9 mouse cellular contexts compared by ENCODE assay signal in genomic region chr19:3853121-3853520, GRCm38 (mm10). TPM values are rescaled to one million over a fixed set of nuclear protein-coding genes. Genes with fewer than 3 reads are reported as not detected.
A peak's percentile ranks its signal among the peaks of the same experiment; 100 is the strongest.
DNase-seq lines count a peak whose midpoint lies in the region; ATAC-seq lines count a peak whose summit lies in the region.
"Had no signal": no experiment of that assay in that cellular context is flagged by ENCODE, and none has a peak within 500 bp of the region (broad histone marks: within the 10 kb centered on the region; RNA-seq: fewer than 3 reads in every experiment).

No protein-coding gene starts in this region.

- H3K9ac ChIP-seq in kidney, embryonic 16.5 days (replicated peaks; ENCODE audit: low read length) = no peak overlapping the region
- no peak overlapping the region for H3K9ac ChIP-seq in hindbrain, embryonic 16.5 days (ENCODE audit: low read depth, low read length)
- no peak overlapping the region for H3K9ac ChIP-seq in midbrain, embryonic 15.5 days

- peaks cover 42% of the 10 kb centered on the region for H3K4me1 ChIP-seq in kidney, embryonic 16.5 days (ENCODE audit: insufficient read depth, low read length)
- peaks cover 50% of the 10 kb centered on the region for H3K4me1 ChIP-seq in embryonic facial prominence, embryonic 10.5 days
- peaks cover 40% of the 10 kb centered on the region for H3K4me1 ChIP-seq in hindbrain, embryonic 16.5 days (ENCODE audit: control insufficient read depth, insufficient read depth, low read depth, low read length)
- peaks cover 47% of the 10 kb centered on the region for H3K4me1 ChIP-seq in midbrain, embryonic 15.5 days

- no peaks in the 10 kb centered on the region for H3K27me3 ChIP-seq in kidney, embryonic 16.5 days (ENCODE audit: insufficient read depth, low read length)
- H3K27me3 ChIP-seq in embryonic facial prominence, embryonic 10.5 days (replicated peaks; ENCODE audit: low read depth, poor library complexity, severe bottlenecking) = no peaks in the 10 kb centered on the region
- H3K27me3 ChIP-seq in hindbrain, embryonic 16.5 days (replicated peaks; ENCODE audit: control insufficient read depth, insufficient read depth, low read length) = no peaks in the 10 kb centered on the region
- H3K27me3 ChIP-seq in midbrain, embryonic 15.5 days (replicated peaks) = no peaks in the 10 kb centered on the region

- H3K36me3 ChIP-seq in kidney, embryonic 16.5 days (ENCODE audit: insufficient read depth, low read length) = no peaks in the 10 kb centered on the region
- peaks cover 13% of the 10 kb centered on the region for H3K36me3 ChIP-seq in embryonic facial prominence, embryonic 10.5 days (replicated peaks)
- no peaks in the 10 kb centered on the region for H3K36me3 ChIP-seq in hindbrain, embryonic 16.5 days (ENCODE audit: control insufficient read depth, insufficient read depth, low read length)
- H3K36me3 ChIP-seq in midbrain, embryonic 15.5 days (replicated peaks) = no peaks in the 10 kb centered on the region

- 83% methylated on average over 10 of the region's 10 CpGs for WGBS in kidney, embryonic 16.5 days
- 91% methylated on average over 10 of the region's 10 CpGs for WGBS in embryonic facial prominence, embryonic 10.5 days
- 91% methylated on average over 10 of the region's 10 CpGs for WGBS in hindbrain, embryonic 16.5 days
- 92% methylated on average over 10 of the region's 10 CpGs for WGBS in midbrain, embryonic 15.5 days

- no peak for ATAC-seq in kidney, embryonic 16.5 days (ENCODE audit: low FRiP score, low TSS enrichment)
- ATAC-seq in hindbrain, embryonic 16.5 days = no peak
- ATAC-seq in midbrain, embryonic 15.5 days (replicated peaks) = no peak
- no peak for ATAC-seq in inflammation-experienced regulatory T-cells, adult 6 months

- no peak for DNase-seq in kidney, postnatal 10 days
- DNase-seq in embryonic facial prominence, embryonic 10.5 days (ENCODE audit: low spot score) = no peak
- no peak for DNase-seq in right cerebral cortex, postnatal 14 days
- no peak for DNase-seq in adrenal gland, postnatal 10 days
- DNase-seq: gastrocnemius, postnatal 25 days had no signal

- no peak overlapping the region for H3K27ac ChIP-seq in kidney, embryonic 16.5 days (ENCODE audit: low read length)
- no peak overlapping the region for H3K27ac ChIP-seq in embryonic facial prominence, embryonic 10.5 days (replicated peaks)
- no peak overlapping the region for H3K27ac ChIP-seq in hindbrain, embryonic 16.5 days (ENCODE audit: low read depth, low read length)
- no peak overlapping the region for H3K27ac ChIP-seq in midbrain, embryonic 15.5 days

- H3K9me3 ChIP-seq in kidney, embryonic 16.5 days (ENCODE audit: low read length) = no peaks in the 10 kb centered on the region
- H3K9me3 ChIP-seq in embryonic facial prominence, embryonic 10.5 days = no peaks in the 10 kb centered on the region
- no peaks in the 10 kb centered on the region for H3K9me3 ChIP-seq in hindbrain, embryonic 16.5 days (ENCODE audit: control insufficient read depth, low read length)
- H3K9me3 ChIP-seq in midbrain, embryonic 15.5 days = no peaks in the 10 kb centered on the region

- peak overlapping the region; percentile 65 for H3K4me3 ChIP-seq in kidney, embryonic 16.5 days (ENCODE audit: low read length)
- peak overlapping the region; percentile 92 for H3K4me3 ChIP-seq in embryonic facial prominence, embryonic 10.5 days
- H3K4me3 ChIP-seq in hindbrain, embryonic 16.5 days (ENCODE audit: low read length) = peak overlapping the region; percentile 94
- peak overlapping the region; percentile 83 for H3K4me3 ChIP-seq in midbrain, embryonic 15.5 days

- H3K4me2 ChIP-seq in kidney, embryonic 16.5 days (replicated peaks; ENCODE audit: low read depth, low read length) = peak overlapping the region; percentile 79
- H3K4me2 ChIP-seq in hindbrain, embryonic 16.5 days (ENCODE audit: low read length) = peak overlapping the region; percentile 62
- peak overlapping the region; percentile 62 for H3K4me2 ChIP-seq in midbrain, embryonic 15.5 days

RNA-seq across cellular contexts. Expression of gene Chka, which starts 1.5 kb away (rescaled TPM):
- polyA plus RNA-seq in kidney, embryonic 16.5 days (2015; fragmentation: Nextera tagmentation; extraction: Ambion mirVana) = 58.0 and 65.6 TPM in 2 replicates
- polyA plus RNA-seq in embryonic facial prominence, embryonic 10.5 days (2016; fragmentation: Nextera tagmentation; extraction: Ambion mirVana) = 50.0 and 51.8 TPM in 2 replicates
- polyA plus RNA-seq in hindbrain, embryonic 16.5 days (2015; fragmentation: Nextera tagmentation; extraction: Ambion mirVana) = 56.1 and 56.3 TPM in 2 replicates
- polyA plus RNA-seq in midbrain, embryonic 15.5 days (2015; fragmentation: Nextera tagmentation; extraction: Ambion mirVana) = 65.6 and 66.3 TPM in 2 replicates
- 10 to 100 TPM; 46.6 to 53.1 TPM for total RNA-seq in adrenal gland, postnatal 10 days (2021)
- 1 to 10 TPM; 1.6 to 4.9 (median 4.3) TPM for polyA plus RNA-seq in inflammation-experienced regulatory T-cells, adult 6 months (2017; shearing (Covaris generic))

RNA-seq across cellular contexts. Expression of gene Tcirg1, which starts 53.8 kb away (rescaled TPM):
- 56.1 and 62.7 TPM in 2 replicates for polyA plus RNA-seq in kidney, embryonic 16.5 days (2015; fragmentation: Nextera tagmentation; extraction: Ambion mirVana)
- 28.0 and 28.8 TPM in 2 replicates for polyA plus RNA-seq in embryonic facial prominence, embryonic 10.5 days (2016; fragmentation: Nextera tagmentation; extraction: Ambion mirVana)
- polyA plus RNA-seq in hindbrain, embryonic 16.5 days (2015; fragmentation: Nextera tagmentation; extraction: Ambion mirVana) = 18.9 and 21.2 TPM in 2 replicates
- 12.7 and 14.6 TPM in 2 replicates for polyA plus RNA-seq in midbrain, embryonic 15.5 days (2015; fragmentation: Nextera tagmentation; extraction: Ambion mirVana)
- 10 to 100 TPM; 40.7 to 52.9 TPM for total RNA-seq in adrenal gland, postnatal 10 days (2021)
- 10 to 100 TPM; 57.2 to 85.0 (median 60.4) TPM for polyA plus RNA-seq in inflammation-experienced regulatory T-cells, adult 6 months (2017; shearing (Covaris generic))

RNA-seq across cellular contexts. Expression of gene Ndufs8, which starts 59.5 kb away (rescaled TPM):
- polyA plus RNA-seq in kidney, embryonic 16.5 days (2015; fragmentation: Nextera tagmentation; extraction: Ambion mirVana) = 365 and 401 TPM in 2 replicates
- polyA plus RNA-seq in embryonic facial prominence, embryonic 10.5 days (2016; fragmentation: Nextera tagmentation; extraction: Ambion mirVana) = 250 and 258 TPM in 2 replicates
- polyA plus RNA-seq in hindbrain, embryonic 16.5 days (2015; fragmentation: Nextera tagmentation; extraction: Ambion mirVana) = 307 and 320 TPM in 2 replicates
- polyA plus RNA-seq in midbrain, embryonic 15.5 days (2015; fragmentation: Nextera tagmentation; extraction: Ambion mirVana) = 246 and 258 TPM in 2 replicates
- total RNA-seq in adrenal gland, postnatal 10 days (2021) = 100 to 1,000 TPM; 409 to 436 TPM
- 100 to 1,000 TPM; 219 to 266 (median 256) TPM for polyA plus RNA-seq in inflammation-experienced regulatory T-cells, adult 6 months (2017; shearing (Covaris generic))
